In genomic region chr6:90800825-90801224, GRCm38 (mm10) we compare ENCODE assay signal across 21 mouse cellular contexts.
A peak's percentile ranks its signal among the peaks of the same experiment; 100 is the strongest.
DNase-seq lines count a peak whose midpoint lies in the region; ATAC-seq and TF ChIP-seq lines count a peak whose summit lies in the region.
"Had no signal": no experiment of that assay in that cellular context is flagged by ENCODE, and none has a peak within 500 bp of the region (broad histone marks: within the 10 kb centered on the region; RNA-seq: fewer than 3 reads in every experiment).

No protein-coding gene starts in this region.

- peak overlapping the region; percentile 79 for H3K27ac ChIP-seq in cerebellum, adult 2 months (ENCODE audit: insufficient read depth, low read length)
- H3K27ac ChIP-seq in layer of hippocampus, adult 2 months: peak overlapping the region; percentile 90
- H3K27ac ChIP-seq in thymus, adult 2 months (ENCODE audit: control insufficient read depth, insufficient read depth, low read length): no peak overlapping the region
- H3K27ac ChIP-seq: embryonic facial prominence, embryonic 13.5 days; embryonic facial prominence, embryonic 15.5 days; forebrain, embryonic 10.5 days; forebrain, embryonic 12.5 days had no signal

- DNase-seq in cerebellum, adult 2 months: no peak
- DNase-seq in cerebellum, postnatal 14 days: no peak
- DNase-seq in layer of hippocampus, adult 2 months (ENCODE audit: low spot score in 2 of 2): no peak
- DNase-seq in layer of hippocampus, adult 9-11 months: no peak
- no peak for DNase-seq in gastrocnemius, adult 18-20 months (ENCODE audit: low spot score)
- DNase-seq in thymus, adult 2 months: no peak
- DNase-seq: adrenal gland, adult 2 months; adrenal gland, postnatal 14 days; adrenal gland, postnatal 36 days; cerebellum, adult 11 months; cerebellum, adult 9-10 months; embryo, embryonic 11 days had no signal

- no peak for TF ChIP-seq CTCF in cerebellum, adult 2 months (IDR thresholded peaks at IDR 0.05; ENCODE audit: borderline replicate concordance, insufficient read depth, low read depth, low read length)
- TF ChIP-seq CTCF in layer of hippocampus, adult 2 months (conservative IDR thresholded peaks at IDR 0.05): no peak
- no peak for TF ChIP-seq CTCF in thymus, adult 2 months (IDR thresholded peaks at IDR 0.05; ENCODE audit: borderline replicate concordance, control insufficient read depth, extremely low read depth, insufficient read depth, low read length, poor library complexity)

- H3K27me3 ChIP-seq in cerebellum, adult 2 months (ENCODE audit: control insufficient read depth, insufficient read depth, low read length): no peaks in the 10 kb centered on the region
- no peaks in the 10 kb centered on the region for H3K27me3 ChIP-seq in thymus, adult 2 months (ENCODE audit: control insufficient read depth, insufficient read depth, low read length)
- H3K27me3 ChIP-seq: embryonic facial prominence, embryonic 13.5 days; embryonic facial prominence, embryonic 15.5 days; forebrain, embryonic 12.5 days had no signal

- no peak for TF ChIP-seq POLR2A in cerebellum, adult 2 months (IDR thresholded peaks at IDR 0.05; ENCODE audit: borderline replicate concordance, insufficient read depth, low read length)
- no peak for TF ChIP-seq POLR2A in thymus, adult 2 months (IDR thresholded peaks at IDR 0.05; ENCODE audit: control insufficient read depth, extremely low read depth, insufficient read depth, low read length, poor library complexity)

- 80% methylated on average over 2 of the region's 2 CpGs for WGBS in cerebellum, adult 2 months
- WGBS in thymus, adult 2 months: 59% methylated on average over 2 of the region's 2 CpGs

- peak; percentile 89 for ATAC-seq in granulocyte monocyte progenitor cell, adult 5-6 weeks (replicated peaks; ENCODE audit: poor library complexity, severe bottlenecking)
- ATAC-seq in megakaryocyte progenitor cell, adult 5-6 weeks (replicated peaks; ENCODE audit: poor library complexity): peak; percentile 81
- ATAC-seq: forebrain, embryonic 14.5 days; forebrain, embryonic 16.5 days had no signal

- H3K36me3 ChIP-seq in thymus, adult 2 months (ENCODE audit: control insufficient read depth, insufficient read depth, low read length): no peaks in the 10 kb centered on the region
- H3K36me3 ChIP-seq: embryonic facial prominence, embryonic 13.5 days; embryonic facial prominence, embryonic 15.5 days; forebrain, embryonic 10.5 days; forebrain, embryonic 12.5 days had no signal

- H3K4me3 ChIP-seq in cerebellum, adult 2 months (replicated peaks; ENCODE audit: insufficient read depth, low read depth, low read length): no peak overlapping the region
- no peak overlapping the region for H3K4me3 ChIP-seq in layer of hippocampus, adult 2 months
- no peak overlapping the region for H3K4me3 ChIP-seq in thymus, adult 2 months (ENCODE audit: control insufficient read depth, insufficient read depth, low read length)
- H3K4me3 ChIP-seq: embryonic facial prominence, embryonic 13.5 days; embryonic facial prominence, embryonic 15.5 days; erythroblast, embryonic 14.5 days; forebrain, embryonic 10.5 days; forebrain, embryonic 12.5 days had no signal

- peaks cover 68% of the 10 kb centered on the region for H3K4me1 ChIP-seq in cerebellum, adult 2 months (ENCODE audit: control insufficient read depth, insufficient read depth, low read length)
- H3K4me1 ChIP-seq in thymus, adult 2 months (replicated peaks; ENCODE audit: control insufficient read depth, insufficient read depth, low read length): 0 out of 2 replicates have a peak, but pooled peaks cover 2% of the 10 kb centered on the region
- H3K4me1 ChIP-seq: forebrain, embryonic 10.5 days had no signal
